Mouse (Mus musculus): ENCODE data around the gene Pdgfa.

DNA sequence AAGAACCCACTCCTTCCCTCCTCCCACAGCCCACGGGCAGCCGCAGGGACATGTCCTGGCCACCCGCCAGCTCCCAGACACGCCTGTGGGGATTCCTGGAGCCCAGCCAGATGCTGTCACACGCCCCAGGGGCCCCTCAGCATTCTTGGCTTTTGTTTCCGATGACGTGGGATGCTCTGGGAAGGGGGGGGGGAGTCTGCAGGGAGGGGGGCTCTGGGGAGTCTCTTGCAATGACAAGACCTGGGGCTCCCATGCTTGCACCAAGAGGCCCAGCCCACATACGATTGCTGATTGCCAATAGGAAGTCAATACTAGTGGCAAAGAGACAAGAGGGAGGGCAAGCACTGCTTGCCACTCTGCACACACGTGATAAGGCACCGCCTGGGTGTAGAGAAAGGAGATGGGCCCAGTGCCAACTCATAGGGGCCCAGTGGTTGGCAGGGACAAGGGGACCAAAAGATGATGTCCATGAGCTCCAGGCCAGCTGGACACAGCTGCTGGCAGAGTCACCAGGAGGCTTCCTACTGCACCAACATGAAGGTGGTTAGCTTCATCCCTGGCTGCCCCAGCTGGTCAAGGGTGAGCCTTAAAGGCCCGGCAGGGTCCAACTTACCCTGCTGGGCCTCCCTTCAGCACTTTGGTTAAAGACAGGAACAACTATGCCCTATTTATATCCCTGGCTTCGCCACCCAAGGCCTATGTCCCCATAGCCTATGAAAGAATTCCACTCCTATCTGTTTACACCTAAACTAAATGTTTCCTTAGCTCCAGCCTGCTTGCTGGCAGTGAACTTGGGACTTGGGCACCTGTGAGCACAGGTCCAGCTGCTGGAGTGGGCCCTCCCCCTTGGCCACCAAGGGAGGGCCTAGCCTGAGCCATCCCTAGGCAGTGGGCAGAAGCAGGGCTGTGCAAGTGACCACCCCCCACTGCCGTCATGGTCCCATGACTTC, 48.9 kb downstream of the Pdgfa start:
- TF ChIP-seq CTCF (IDR thresholded peaks at IDR 0.05; ENCODE audit: low read depth, low read length) (no peak), GATA2 (IDR thresholded peaks at IDR 0.05; ENCODE audit: borderline replicate concordance, low read depth, low read length) (no peak), TAL1 (conservative IDR thresholded peaks at IDR 0.05; ENCODE audit: low read depth, low read length) (no peak)

All from G1E (cell line).